Mouse (Mus musculus) midbrain, embryonic 11.5 days (tissue): Measurements from ENCODE around the gene Rictor. TPM values are rescaled to one million over a fixed set of nuclear protein-coding genes. Genes with fewer than 3 reads are reported as not detected.
"Not testable (repeated sequence)": the region's sequence is repeated elsewhere in the genome, so short reads cannot be mapped to it uniquely, and the experiment has no call there.

Experiments
- ATAC-seq: fragments of 200-750 bp; cut with Nextera tagmentation; 2 replicates; pipeline ENCODE4 v1.8.0; 2017; ENCODE audit warnings: moderate TSS enrichment, moderate library complexity; ENCODE audit not compliant: low FRiP score
- DNase-seq: peaks from one replicate; pipeline ENCODE4 v3.0.0; 2015; ENCODE audit warnings: low spot score; ENCODE audit errors: missing footprints
- H3K27ac ChIP-seq: fragments of 300-500 bp; sonication (generic); 2 replicates; pipeline ENCODE4 v1.5.1; 2014; ENCODE audit warnings: low read depth, low read length
- H3K27me3 ChIP-seq: fragments of 300-500 bp; sonication (generic); 2 replicates; pipeline ENCODE4 v1.6.1; 2014; ENCODE audit warnings: mild to moderate bottlenecking, low read length, moderate library complexity, mixed read lengths; ENCODE audit not compliant: control insufficient read depth, insufficient read depth
- H3K36me3 ChIP-seq: fragments of 300-500 bp; sonication (generic); 2 replicates; pipeline ENCODE4 v1.6.1; 2014; ENCODE audit warnings: mild to moderate bottlenecking, low read length, moderate library complexity, mixed read lengths; ENCODE audit not compliant: control insufficient read depth, insufficient read depth
- H3K4me1 ChIP-seq: fragments of 300-500 bp; sonication (generic); 2 replicates; pipeline ENCODE4 v1.6.1; 2014; ENCODE audit warnings: low read length; ENCODE audit not compliant: control insufficient read depth, insufficient read depth
- H3K4me2 ChIP-seq: fragments of 300-500 bp; sonication (generic); 2 replicates; pipeline ENCODE4 v1.6.1; 2014; ENCODE audit warnings: mild to moderate bottlenecking, moderate library complexity
- H3K4me3 ChIP-seq: fragments of 300-500 bp; sonication (generic); 2 replicates; pipeline ENCODE4 v1.5.1; 2014; ENCODE audit warnings: low read depth, low read length
- H3K9ac ChIP-seq: fragments of 300-500 bp; sonication (generic); 2 replicates; pipeline ENCODE4 v1.6.1; 2014; ENCODE audit warnings: low read length
- H3K9me3 ChIP-seq: fragments of 300-500 bp; sonication (generic); 2 replicates; pipeline ENCODE4 v1.6.1; 2016; ENCODE audit warnings: low read length; ENCODE audit not compliant: control insufficient read depth
- WGBS: fragments of 180-500 bp; shearing (Covaris S2); extraction: QIAGEN DNeasy Blood & Tissue Kit; methylation state at CpG from one replicate; pipeline ENCODE4 v1.1.7; 2014; 5-methylcytosine and 5-hydroxymethylcytosine counted together
- polyA plus RNA-seq: library from polyadenylated mRNA; unstranded; fragments of >200 nt; fragmentation: Nextera tagmentation; extraction: Ambion mirVana; gene quantifications from 2 replicates; pipeline ENCODE4 v1.2.1, GENCODE M21; 2014

Rictor gene
- polyA plus RNA-seq, 1 experiment from 2014 or later, result 48.6 TPM

DNA sequence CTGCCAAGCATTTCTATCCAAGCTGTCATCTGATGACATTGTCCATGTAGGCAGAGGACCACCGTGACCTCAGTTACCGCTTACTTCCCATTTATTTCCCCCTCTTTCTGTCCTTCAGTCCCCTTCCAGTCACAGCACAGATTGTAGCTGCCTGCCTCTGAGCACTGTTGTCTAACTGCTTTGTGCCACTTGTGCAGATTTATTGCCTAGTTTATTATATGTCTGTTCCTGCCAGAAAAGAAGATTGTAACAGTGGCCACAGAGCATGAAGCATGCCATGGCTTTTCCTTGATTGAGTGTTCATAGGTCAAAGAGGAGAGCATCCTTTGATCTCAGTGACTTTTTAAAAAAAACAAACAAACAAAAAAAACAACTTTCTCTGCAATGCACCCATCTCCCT, 46.2 kb downstream of the Rictor start:
- ATAC-seq (no peak), DNase-seq (no peak)
- no peak overlapping the region for H3K4me3 ChIP-seq
- no peak overlapping the region for H3K27ac ChIP-seq
- no peak overlapping the region for H3K4me2 ChIP-seq
- no peaks in the 10 kb centered on the region for H3K27me3 ChIP-seq
- WGBS, result 97% methylated on average over 2 of the region's 2 CpGs
- no peaks in the 10 kb centered on the region for H3K36me3 ChIP-seq
- no peaks in the 10 kb centered on the region for H3K4me1 ChIP-seq
- H3K9ac ChIP-seq, result no peak overlapping the region
- H3K9me3 ChIP-seq, result no peaks in the 10 kb centered on the region

DNA sequence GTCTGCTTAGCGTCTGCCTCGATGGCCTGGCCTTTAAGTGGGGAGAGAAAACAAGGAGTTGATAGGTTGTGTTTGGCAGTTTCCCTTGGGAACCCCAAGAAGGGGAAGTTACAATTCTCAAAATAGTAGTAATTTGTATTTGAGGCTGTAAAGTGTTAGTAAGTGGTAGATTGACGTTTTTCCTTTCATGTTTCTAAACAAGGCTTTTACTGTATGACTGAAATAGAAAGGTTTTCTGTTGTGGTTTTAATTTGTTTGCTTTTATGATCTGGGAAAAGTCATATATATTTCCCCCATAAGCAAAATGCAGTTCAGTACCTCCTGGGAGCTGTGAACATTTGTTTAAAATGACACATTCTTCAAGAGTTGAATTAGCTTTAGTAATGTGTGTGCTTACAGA, 64.1 kb downstream of the Rictor start:
- no peak for DNase-seq
- no peak overlapping the region for H3K9ac ChIP-seq
- H3K27ac ChIP-seq, result no peak overlapping the region
- no peaks in the 10 kb centered on the region for H3K4me1 ChIP-seq
- WGBS, result 91% methylated on average over 3 of the region's 3 CpGs
- H3K4me3 ChIP-seq, result no peak overlapping the region
- H3K4me2 ChIP-seq, result no peak overlapping the region
- peaks cover 10% of the 10 kb centered on the region; the same call in 1 of the 2 replicates for H3K36me3 ChIP-seq
- ATAC-seq, result no peak
- no peaks in the 10 kb centered on the region for H3K9me3 ChIP-seq
- no peaks in the 10 kb centered on the region for H3K27me3 ChIP-seq

DNA sequence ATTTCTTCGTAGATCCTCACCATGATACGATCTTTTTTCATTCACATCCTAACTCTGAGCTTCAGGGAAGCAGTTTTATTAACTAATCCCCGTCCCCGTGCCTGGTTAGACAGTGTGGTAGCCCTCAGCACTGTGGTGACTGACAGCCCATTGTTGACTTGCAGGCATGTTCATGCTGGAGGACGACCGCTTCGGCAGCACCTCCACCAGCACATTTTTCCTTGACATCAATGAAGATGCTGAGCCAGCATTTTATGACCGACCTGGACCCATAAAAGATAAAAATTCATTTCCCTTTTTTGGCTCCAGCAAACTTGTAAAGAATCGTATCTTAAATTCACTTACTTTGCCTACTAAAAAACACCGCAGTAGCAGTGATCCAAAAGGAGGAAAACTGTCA, 78.0 kb downstream of the Rictor start:
- no peak for ATAC-seq
- Histone ChIP-seq H3K27ac (no peak overlapping the region), H3K9me3 (no peaks in the 10 kb centered on the region), H3K4me1 (no peaks in the 10 kb centered on the region), H3K27me3 (no peaks in the 10 kb centered on the region), H3K36me3 (peaks cover 24% of the 10 kb centered on the region), H3K4me2 (no peak overlapping the region), H3K9ac (no peak overlapping the region), H3K4me3 (no peak overlapping the region)
- WGBS, result 94% methylated on average over 10 of the region's 10 CpGs
- no peak for DNase-seq

DNA sequence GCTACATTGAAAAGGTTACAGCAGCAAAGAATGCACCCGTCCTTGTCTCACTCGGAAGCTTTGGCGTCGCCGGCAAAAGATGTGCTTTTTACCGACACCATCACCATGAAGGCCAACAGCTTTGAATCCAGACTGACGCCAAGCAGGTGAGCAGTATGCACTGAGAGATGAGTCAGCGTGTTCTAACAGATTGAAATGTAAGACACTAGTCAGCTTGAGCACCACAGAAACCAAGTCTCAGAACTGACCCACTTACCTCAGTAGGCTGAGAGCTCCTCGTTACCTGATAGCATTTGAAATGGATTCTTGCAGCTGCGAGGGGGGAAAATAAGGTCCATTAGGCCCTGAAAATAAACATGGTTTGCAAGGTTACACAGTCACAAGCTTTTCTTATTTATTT, 79.1 kb downstream of the Rictor start:
- no peak overlapping the region for H3K4me3 ChIP-seq
- 92% methylated on average over 10 of the region's 10 CpGs for WGBS
- no peak for DNase-seq
- no peak overlapping the region for H3K27ac ChIP-seq
- no peak for ATAC-seq
- no peak overlapping the region for H3K9ac ChIP-seq
- H3K9me3 ChIP-seq, result no peaks in the 10 kb centered on the region
- H3K4me2 ChIP-seq, result no peak overlapping the region
- no peaks in the 10 kb centered on the region for H3K4me1 ChIP-seq
- no peaks in the 10 kb centered on the region for H3K27me3 ChIP-seq
- peaks cover 22% of the 10 kb centered on the region for H3K36me3 ChIP-seq

DNA sequence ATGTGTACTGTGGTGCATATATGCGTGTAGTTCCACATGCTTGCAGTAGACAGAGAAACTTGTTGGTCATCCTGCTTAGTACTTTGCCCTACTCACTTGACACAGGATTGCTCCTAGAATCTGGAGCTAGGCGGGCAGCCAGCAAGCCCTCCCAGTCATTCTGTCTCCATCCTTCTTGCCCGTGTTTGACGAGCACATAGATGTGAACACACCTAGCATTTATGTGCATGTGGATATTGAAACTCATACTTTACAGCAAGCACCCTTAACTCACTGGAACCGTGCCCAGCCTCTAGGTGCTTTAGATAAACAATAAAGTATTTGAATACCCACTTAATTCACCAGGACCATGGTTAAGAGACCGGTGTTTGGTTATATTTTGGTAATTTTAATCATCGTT, 81.8 kb downstream of the Rictor start:
- no peak for DNase-seq
- Histone ChIP-seq H3K27ac (no peak overlapping the region), H3K4me2 (no peak overlapping the region), H3K9me3 (no peaks in the 10 kb centered on the region), H3K9ac (no peak overlapping the region), H3K4me1 (no peaks in the 10 kb centered on the region), H3K36me3 (peaks cover 27% of the 10 kb centered on the region), H3K4me3 (no peak overlapping the region), H3K27me3 (no peaks in the 10 kb centered on the region)
- 95% methylated on average over 7 of the region's 7 CpGs for WGBS
- no peak for ATAC-seq

DNA sequence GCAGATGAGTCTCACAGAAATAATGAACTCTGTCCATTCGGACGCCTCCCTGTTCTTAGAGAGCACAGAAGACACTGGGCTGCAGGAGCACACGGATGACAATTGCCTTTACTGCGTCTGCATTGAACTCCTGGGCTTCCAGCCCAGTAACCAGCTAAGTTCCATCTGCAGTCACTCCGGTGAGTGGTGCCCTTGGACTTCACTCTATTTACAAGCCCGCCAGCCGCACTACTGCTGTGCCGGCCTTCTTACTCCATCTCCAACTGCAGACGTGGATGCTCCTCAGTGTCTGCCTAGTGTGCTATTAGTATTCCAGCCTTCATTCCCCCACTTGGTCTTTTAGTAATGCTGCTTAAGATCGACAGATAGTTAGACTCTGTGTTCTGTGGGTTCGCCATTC, 83.5 kb downstream of the Rictor start:
- H3K27ac ChIP-seq, result no peak overlapping the region
- no peaks in the 10 kb centered on the region for H3K27me3 ChIP-seq
- WGBS, result 93% methylated on average over 11 of the region's 11 CpGs
- H3K4me3 ChIP-seq, result no peak overlapping the region
- H3K4me1 ChIP-seq, result no peaks in the 10 kb centered on the region
- H3K9ac ChIP-seq, result no peak overlapping the region
- H3K9me3 ChIP-seq, result no peaks in the 10 kb centered on the region
- peaks cover 33% of the 10 kb centered on the region for H3K36me3 ChIP-seq
- no peak overlapping the region for H3K4me2 ChIP-seq
- no peak for DNase-seq
- ATAC-seq, result no peak

DNA sequence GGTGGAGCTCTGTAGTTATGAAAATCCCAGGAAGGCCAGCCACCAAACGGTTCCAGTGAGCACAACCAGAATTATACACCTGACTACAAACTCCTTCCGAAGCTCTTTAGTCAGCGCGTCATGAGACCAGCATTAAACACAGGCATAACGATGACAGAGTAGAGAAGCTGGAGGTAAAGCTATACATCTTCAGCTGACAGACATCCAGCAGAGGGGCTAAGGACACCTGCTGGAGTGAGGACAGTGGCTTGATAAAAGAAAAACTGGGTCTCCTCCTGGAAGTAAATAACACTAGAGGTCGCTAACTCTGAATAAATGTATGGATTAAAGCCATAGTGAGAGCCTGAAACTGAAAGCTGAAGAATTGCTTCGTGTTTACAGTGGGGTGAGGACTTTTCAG, 84.7 kb downstream of the Rictor start:
- no peaks in the 10 kb centered on the region for H3K4me1 ChIP-seq
- H3K4me2 ChIP-seq, result no peak overlapping the region
- ATAC-seq (no peak), DNase-seq (peak; percentile 57)
- WGBS, result 90% methylated on average over 7 of the region's 7 CpGs
- no peaks in the 10 kb centered on the region for H3K9me3 ChIP-seq
- H3K36me3 ChIP-seq, result peaks cover 24% of the 10 kb centered on the region
- no peaks in the 10 kb centered on the region for H3K27me3 ChIP-seq
- H3K4me3 ChIP-seq, result no peak overlapping the region
- H3K9ac ChIP-seq, result no peak overlapping the region
- no peak overlapping the region for H3K27ac ChIP-seq

DNA sequence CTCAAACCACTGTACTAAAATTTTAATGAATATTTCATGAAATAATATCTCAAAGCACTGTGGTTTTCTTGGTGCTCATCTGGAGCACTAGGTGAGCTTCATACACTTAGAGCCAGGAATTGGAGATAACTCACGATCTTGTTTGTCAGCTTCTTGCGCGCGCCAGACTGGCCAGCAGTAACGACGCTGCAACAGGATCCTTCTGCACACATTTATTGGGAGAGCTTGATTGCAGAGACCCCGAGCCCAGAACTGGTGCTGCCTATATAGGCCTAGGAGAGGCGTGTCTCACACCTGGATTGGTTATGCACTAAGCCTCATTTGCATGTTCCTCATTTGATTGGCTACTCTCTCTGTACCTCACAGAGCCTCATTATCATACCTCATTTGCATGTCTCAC, 93.0 kb downstream of the Rictor start:
- H3K9me3 ChIP-seq, H3K27me3 ChIP-seq, H3K4me3 ChIP-seq, H3K9ac ChIP-seq, H3K4me1 ChIP-seq, H3K4me2 ChIP-seq, H3K27ac ChIP-seq, ATAC-seq, H3K36me3 ChIP-seq: not testable (repeated sequence)
- DNase-seq, result peak; percentile 31
- WGBS, result 96% methylated on average over 8 of the region's 8 CpGs

DNA sequence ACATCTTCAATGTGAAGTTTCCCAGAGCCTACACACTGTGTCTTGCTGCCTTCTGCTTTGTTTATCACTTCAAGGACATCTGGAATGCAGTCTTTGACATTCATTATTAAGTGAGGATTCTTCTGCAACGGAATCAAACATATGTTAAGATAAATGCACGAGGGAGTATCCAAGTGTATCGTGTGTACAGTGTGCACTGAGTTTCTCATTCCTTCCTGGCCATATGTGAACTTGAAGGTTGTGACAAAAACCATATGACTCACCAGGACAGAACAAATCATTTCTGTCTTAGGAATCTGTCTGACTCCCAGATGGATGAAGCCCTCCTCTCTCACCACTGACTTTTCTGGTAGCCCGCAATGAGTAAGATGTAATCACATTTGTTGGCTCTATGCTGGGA, 107.6 kb downstream of the Rictor start:
- H3K9ac ChIP-seq, result no peak overlapping the region
- H3K27ac ChIP-seq, result no peak overlapping the region
- ATAC-seq (no peak), DNase-seq (no peak)
- no peaks in the 10 kb centered on the region for H3K36me3 ChIP-seq
- no peak overlapping the region for H3K4me2 ChIP-seq
- no peaks in the 10 kb centered on the region for H3K4me1 ChIP-seq
- no peaks in the 10 kb centered on the region for H3K9me3 ChIP-seq
- H3K4me3 ChIP-seq, result no peak overlapping the region
- 95% methylated on average over 4 of the region's 4 CpGs for WGBS
- H3K27me3 ChIP-seq, result no peaks in the 10 kb centered on the region

DNA sequence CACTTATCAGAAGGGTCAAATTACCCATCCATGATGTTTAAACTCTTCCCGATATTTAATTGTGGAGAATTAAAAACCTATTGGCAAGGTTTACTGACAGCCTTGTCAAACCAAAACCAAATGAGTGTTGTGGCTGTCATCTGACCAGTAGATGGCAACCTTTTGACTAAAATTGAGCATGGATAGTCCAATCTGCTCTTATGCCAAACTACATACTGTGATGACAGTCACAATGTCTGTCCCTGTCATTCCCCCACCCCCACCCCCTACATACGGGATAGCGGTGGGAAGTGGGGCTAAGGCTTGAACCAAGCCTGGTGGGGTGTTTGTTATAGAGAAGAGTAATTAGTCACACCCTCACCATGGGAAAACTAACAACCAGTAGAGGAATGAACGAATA, 132.0 kb downstream of the Rictor start:
- WGBS, result 51% methylated on average over 4 of the region's 4 CpGs
- ATAC-seq (no peak), DNase-seq (no peak)
- Histone ChIP-seq H3K4me1 (no peaks in the 10 kb centered on the region), H3K4me3 (no peak overlapping the region), H3K9me3 (no peaks in the 10 kb centered on the region), H3K27ac (no peak overlapping the region), H3K27me3 (no peaks in the 10 kb centered on the region), H3K4me2 (no peak overlapping the region), H3K9ac (no peak overlapping the region), H3K36me3 (no peaks in the 10 kb centered on the region)
